Mouse (Mus musculus): ENCODE measurements around the gene Pgbd5. TPM values are rescaled to one million over a fixed set of nuclear protein-coding genes. Genes with fewer than 3 reads are reported as not detected.

Gene Pgbd5
- polyA plus RNA-seq, 1 experiment from 2014 or later = 1.9 TPM

DNA sequence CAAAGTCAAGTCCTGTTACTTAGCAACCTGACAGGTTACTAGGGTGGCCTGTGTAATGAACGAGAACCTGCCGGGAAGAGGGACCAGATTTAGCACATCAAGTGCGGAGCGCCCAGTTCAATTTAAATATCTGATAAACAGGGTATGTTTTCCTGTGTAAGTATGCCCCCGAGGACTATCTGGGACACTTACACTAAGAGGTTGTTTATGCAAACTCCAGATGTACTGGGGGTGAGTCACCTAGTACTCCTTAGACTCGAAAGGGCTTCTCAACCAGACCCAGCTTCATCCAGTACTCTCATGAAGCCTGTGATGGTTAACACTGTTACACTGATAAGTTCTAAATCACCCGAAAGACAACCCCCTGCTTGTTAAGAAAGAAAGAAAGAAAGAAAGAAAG, 22.8 kb downstream of the Pgbd5 start:
- H3K36me3 ChIP-seq (ENCODE audit: control insufficient read depth, insufficient read depth, low read length) = no peaks in the 10 kb centered on the region
- H3K4me3 ChIP-seq (replicated peaks; ENCODE audit: low read length) = no peak overlapping the region
- H3K4me2 ChIP-seq (ENCODE audit: low read depth, low read length) = no peak overlapping the region
- no peak overlapping the region for H3K27ac ChIP-seq (ENCODE audit: low read length)
- H3K27me3 ChIP-seq (ENCODE audit: control insufficient read depth, insufficient read depth, low read length) = no peaks in the 10 kb centered on the region
- H3K9ac ChIP-seq (ENCODE audit: low read length) = no peak overlapping the region
- no peaks in the 10 kb centered on the region for H3K9me3 ChIP-seq (replicated peaks; ENCODE audit: control insufficient read depth, low read length)
- H3K4me1 ChIP-seq (ENCODE audit: control insufficient read depth, insufficient read depth, low read length) = peaks cover 6% of the 10 kb centered on the region; the same call in 1 of the 2 replicates
- 34% methylated on average over 7 of the region's 7 CpGs for WGBS
- ATAC-seq (ENCODE audit: insufficient read depth, low FRiP score) = no peak

- no peaks in the 10 kb centered on the region for H3K27me3 ChIP-seq (ENCODE audit: control insufficient read depth, insufficient read depth, low read length)
- H3K4me1 ChIP-seq (ENCODE audit: control insufficient read depth, insufficient read depth, low read length) = no peaks in the 10 kb centered on the region
- H3K27ac ChIP-seq (ENCODE audit: low read length) = no peak overlapping the region
- no peak overlapping the region for H3K9ac ChIP-seq (ENCODE audit: low read length)
- no peak for ATAC-seq (ENCODE audit: insufficient read depth, low FRiP score)
- H3K4me2 ChIP-seq (ENCODE audit: low read depth, low read length) = no peak overlapping the region
- H3K36me3 ChIP-seq (ENCODE audit: control insufficient read depth, insufficient read depth, low read length) = no peaks in the 10 kb centered on the region
- H3K9me3 ChIP-seq (replicated peaks; ENCODE audit: control insufficient read depth, low read length) = no peaks in the 10 kb centered on the region
- 65% methylated on average over 3 of the region's 3 CpGs for WGBS
- H3K4me3 ChIP-seq (replicated peaks; ENCODE audit: low read length) = no peak overlapping the region
Observed at GRCm38 (mm10) chr8:124415789-124416188, 23.7 kb downstream of the Pgbd5 start.

- H3K4me2 ChIP-seq (ENCODE audit: low read depth, low read length) = no peak overlapping the region
- WGBS = 88% methylated on average over 8 of the region's 8 CpGs
- H3K27ac ChIP-seq (ENCODE audit: low read length) = no peak overlapping the region
- no peaks in the 10 kb centered on the region for H3K4me1 ChIP-seq (ENCODE audit: control insufficient read depth, insufficient read depth, low read length)
- no peaks in the 10 kb centered on the region for H3K27me3 ChIP-seq (ENCODE audit: control insufficient read depth, insufficient read depth, low read length)
- no peak for ATAC-seq (ENCODE audit: insufficient read depth, low FRiP score)
- H3K4me3 ChIP-seq (replicated peaks; ENCODE audit: low read length) = no peak overlapping the region
- H3K9ac ChIP-seq (ENCODE audit: low read length) = no peak overlapping the region
- H3K9me3 ChIP-seq (replicated peaks; ENCODE audit: control insufficient read depth, low read length) = no peaks in the 10 kb centered on the region
- no peaks in the 10 kb centered on the region for H3K36me3 ChIP-seq (ENCODE audit: control insufficient read depth, insufficient read depth, low read length)
Observed at GRCm38 (mm10) chr8:124415002-124415401, 24.5 kb downstream of the Pgbd5 start.

DNA sequence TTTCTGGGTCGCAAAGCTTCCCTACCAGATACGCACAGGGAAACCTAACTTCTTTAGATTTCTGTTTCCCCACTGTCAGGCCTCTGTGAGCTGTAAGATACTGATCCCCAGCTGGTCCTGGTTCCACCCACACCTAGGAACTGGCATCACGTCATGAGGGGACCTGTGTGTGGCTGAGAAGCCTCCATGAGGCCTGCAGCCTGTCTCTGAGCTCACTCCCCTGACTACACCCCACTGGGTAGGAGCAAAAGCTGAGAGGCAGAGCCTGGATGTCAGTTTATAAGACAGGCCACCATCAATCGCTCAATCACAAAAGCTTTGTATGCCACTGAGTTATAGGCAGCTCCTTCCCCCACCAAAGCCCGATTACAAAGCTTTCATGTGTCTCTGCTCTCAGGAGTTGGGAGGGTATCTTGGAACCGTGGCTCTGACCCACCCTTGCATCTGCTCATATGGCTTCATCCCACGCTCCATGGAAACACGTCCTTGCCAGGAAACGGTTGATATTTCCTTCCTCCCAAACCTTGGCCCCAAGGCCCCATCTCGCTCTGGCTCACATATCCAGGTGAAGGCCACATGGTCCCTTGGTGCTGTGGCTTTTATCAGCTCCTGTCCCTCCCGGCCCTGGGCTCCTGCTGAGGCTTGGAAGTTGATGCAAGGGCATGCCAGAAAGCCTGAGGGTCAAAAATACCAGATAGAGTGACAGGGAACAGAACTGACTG, 26.1 kb downstream of the Pgbd5 start:
- no peak overlapping the region for H3K9ac ChIP-seq (ENCODE audit: low read length)
- H3K4me1 ChIP-seq (ENCODE audit: control insufficient read depth, insufficient read depth, low read length) = no peaks in the 10 kb centered on the region
- H3K4me3 ChIP-seq (replicated peaks; ENCODE audit: low read length) = no peak overlapping the region
- no peak overlapping the region for H3K4me2 ChIP-seq (ENCODE audit: low read depth, low read length)
- no peaks in the 10 kb centered on the region for H3K9me3 ChIP-seq (replicated peaks; ENCODE audit: control insufficient read depth, low read length)
- H3K27ac ChIP-seq (ENCODE audit: low read length) = no peak overlapping the region
- no peaks in the 10 kb centered on the region for H3K36me3 ChIP-seq (ENCODE audit: control insufficient read depth, insufficient read depth, low read length)
- no peak for ATAC-seq (ENCODE audit: insufficient read depth, low FRiP score)
- H3K27me3 ChIP-seq (ENCODE audit: control insufficient read depth, insufficient read depth, low read length) = no peaks in the 10 kb centered on the region
- WGBS = 71% methylated on average over 11 of the region's 11 CpGs

DNA sequence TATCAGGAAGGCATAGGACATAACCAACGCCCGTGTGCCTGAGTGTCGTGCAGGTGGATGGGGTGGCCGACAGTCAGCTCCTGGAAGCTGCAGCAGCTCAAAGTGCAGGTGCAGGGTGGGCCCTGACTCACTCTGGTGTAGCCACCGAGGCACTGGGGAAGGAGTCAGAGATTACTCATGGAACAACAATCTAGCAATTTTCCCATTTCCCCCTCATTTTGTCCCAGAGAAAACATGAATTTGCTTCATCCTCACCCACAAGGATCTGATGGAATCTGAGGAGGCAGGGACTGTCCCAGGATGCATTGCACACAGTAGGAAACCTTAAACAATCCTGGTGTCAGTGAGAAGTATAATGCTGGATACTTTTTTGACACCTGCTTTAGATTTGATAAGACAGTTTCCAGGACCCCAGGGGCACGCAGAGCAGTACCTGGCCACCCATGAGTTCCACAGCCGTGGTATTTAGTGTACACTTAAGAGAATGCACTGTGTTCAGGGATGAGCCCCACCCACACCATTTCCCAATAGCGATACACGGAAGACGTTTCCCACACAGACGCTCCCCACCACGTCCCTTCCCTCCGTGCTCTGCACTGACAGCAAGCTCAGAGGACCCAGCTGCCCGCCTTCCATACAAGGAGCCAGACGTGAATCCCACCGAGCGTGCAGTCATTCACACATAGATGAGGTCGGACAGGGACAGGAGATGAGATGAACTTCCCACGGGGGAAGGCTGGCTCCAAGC, 26.8 kb downstream of the Pgbd5 start:
- Histone ChIP-seq H3K4me1 (ENCODE audit: control insufficient read depth, insufficient read depth, low read length) (no peaks in the 10 kb centered on the region), H3K4me2 (ENCODE audit: low read depth, low read length) (no peak overlapping the region), H3K36me3 (ENCODE audit: control insufficient read depth, insufficient read depth, low read length) (no peaks in the 10 kb centered on the region), H3K27ac (ENCODE audit: low read length) (no peak overlapping the region), H3K9ac (ENCODE audit: low read length) (no peak overlapping the region), H3K9me3 (replicated peaks; ENCODE audit: control insufficient read depth, low read length) (no peaks in the 10 kb centered on the region), H3K4me3 (replicated peaks; ENCODE audit: low read length) (no peak overlapping the region), H3K27me3 (ENCODE audit: control insufficient read depth, insufficient read depth, low read length) (no peaks in the 10 kb centered on the region)
- no peak for ATAC-seq (ENCODE audit: insufficient read depth, low FRiP score)
- WGBS = 73% methylated on average over 19 of the region's 19 CpGs

GRCm38 (mm10) chr8:124404471-124405260, 34.8 kb downstream of the Pgbd5 start:
- WGBS = 77% methylated on average over 11 of the region's 12 CpGs
- no peak overlapping the region for H3K4me3 ChIP-seq (replicated peaks; ENCODE audit: low read length)
- H3K27ac ChIP-seq (ENCODE audit: low read length) = no peak overlapping the region
- H3K27me3 ChIP-seq (ENCODE audit: control insufficient read depth, insufficient read depth, low read length) = no peaks in the 10 kb centered on the region
- no peak overlapping the region for H3K4me2 ChIP-seq (ENCODE audit: low read depth, low read length)
- no peak for ATAC-seq (ENCODE audit: insufficient read depth, low FRiP score)
- no peak overlapping the region for H3K9ac ChIP-seq (ENCODE audit: low read length)
- H3K36me3 ChIP-seq (ENCODE audit: control insufficient read depth, insufficient read depth, low read length) = no peaks in the 10 kb centered on the region
- 0 out of 2 replicates have a peak, but pooled peaks cover 4% of the 10 kb centered on the region for H3K4me1 ChIP-seq (ENCODE audit: control insufficient read depth, insufficient read depth, low read length)
- H3K9me3 ChIP-seq (replicated peaks; ENCODE audit: control insufficient read depth, low read length) = no peaks in the 10 kb centered on the region

DNA sequence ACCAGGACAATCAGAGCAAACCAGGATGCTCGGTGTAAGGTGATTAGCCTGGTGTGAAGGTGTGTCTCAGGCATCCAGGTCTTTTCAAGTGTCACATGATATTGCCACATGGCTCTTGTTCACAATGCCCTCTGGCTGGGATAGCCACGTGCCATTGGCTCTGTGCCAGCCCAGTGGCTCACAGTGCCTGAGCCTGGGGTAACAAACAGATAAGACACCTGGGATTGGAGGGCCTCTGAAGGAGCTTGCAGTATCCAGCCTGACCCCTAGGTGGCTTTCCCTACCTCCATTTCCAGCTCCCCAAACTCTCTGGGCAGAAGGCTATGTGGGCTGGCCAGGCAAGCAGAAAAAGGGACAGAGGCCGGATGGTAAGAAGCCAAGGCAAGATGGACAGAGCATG, 35.6 kb downstream of the Pgbd5 start:
- peak; percentile 59; the same call in 1 of the 2 replicates for ATAC-seq (ENCODE audit: insufficient read depth, low FRiP score)
- H3K4me2 ChIP-seq (ENCODE audit: low read depth, low read length) = no peak overlapping the region
- H3K4me3 ChIP-seq (replicated peaks; ENCODE audit: low read length) = no peak overlapping the region
- no peaks in the 10 kb centered on the region for H3K9me3 ChIP-seq (replicated peaks; ENCODE audit: control insufficient read depth, low read length)
- H3K9ac ChIP-seq (ENCODE audit: low read length) = no peak overlapping the region
- H3K36me3 ChIP-seq (ENCODE audit: control insufficient read depth, insufficient read depth, low read length) = no peaks in the 10 kb centered on the region
- 0 out of 2 replicates have a peak, but pooled peaks cover 4% of the 10 kb centered on the region for H3K4me1 ChIP-seq (ENCODE audit: control insufficient read depth, insufficient read depth, low read length)
- H3K27me3 ChIP-seq (ENCODE audit: control insufficient read depth, insufficient read depth, low read length) = no peaks in the 10 kb centered on the region
- no peak overlapping the region for H3K27ac ChIP-seq (ENCODE audit: low read length)
- WGBS = 35% methylated on average over 3 of the region's 3 CpGs

DNA sequence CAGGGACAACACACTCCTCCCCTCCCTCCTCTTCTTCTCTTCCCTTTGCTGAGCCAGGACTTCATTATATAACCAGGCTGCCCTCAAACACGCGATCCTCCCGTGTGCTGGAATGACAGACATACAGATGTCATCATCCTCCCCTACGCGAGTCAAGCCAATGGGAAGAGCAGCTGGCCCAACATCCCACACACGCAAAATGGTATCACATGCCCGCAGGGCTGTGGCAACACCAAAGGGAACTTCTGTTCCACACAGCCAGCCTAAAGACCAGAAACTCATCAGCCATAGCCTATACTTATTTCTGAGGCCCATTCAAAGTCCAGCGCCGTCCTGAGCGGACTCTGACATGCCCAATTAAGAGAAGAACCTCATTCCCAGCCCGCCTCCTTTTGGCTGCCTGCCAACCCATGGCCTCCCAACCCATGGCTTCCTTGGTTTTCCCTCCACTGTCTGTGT, 40.0 kb downstream of the Pgbd5 start:
- no peak overlapping the region for H3K9ac ChIP-seq (ENCODE audit: low read length)
- H3K4me2 ChIP-seq (ENCODE audit: low read depth, low read length) = no peak overlapping the region
- no peak overlapping the region for H3K27ac ChIP-seq (ENCODE audit: low read length)
- no peak for ATAC-seq (ENCODE audit: insufficient read depth, low FRiP score)
- peaks cover 10% of the 10 kb centered on the region for H3K4me1 ChIP-seq (ENCODE audit: control insufficient read depth, insufficient read depth, low read length)
- no peak overlapping the region for H3K4me3 ChIP-seq (replicated peaks; ENCODE audit: low read length)
- no peaks in the 10 kb centered on the region for H3K36me3 ChIP-seq (ENCODE audit: control insufficient read depth, insufficient read depth, low read length)
- 68% methylated on average over 11 of the region's 11 CpGs for WGBS
- H3K27me3 ChIP-seq (ENCODE audit: control insufficient read depth, insufficient read depth, low read length) = no peaks in the 10 kb centered on the region
- no peaks in the 10 kb centered on the region for H3K9me3 ChIP-seq (replicated peaks; ENCODE audit: control insufficient read depth, low read length)

Data from stomach, embryonic 16.5 days (tissue).